Mouse (Mus musculus) spleen, adult 18-20 months (tissue): ENCODE results near the gene Utp14b.

Experiments used
- DNase-seq, 2 experiments: peaks; one replicate each; pipeline ENCODE4 v3.0.0; 2022; ENCODE audit warnings: mixed read lengths in 2 of 2

Gene Utp14b

DNA sequence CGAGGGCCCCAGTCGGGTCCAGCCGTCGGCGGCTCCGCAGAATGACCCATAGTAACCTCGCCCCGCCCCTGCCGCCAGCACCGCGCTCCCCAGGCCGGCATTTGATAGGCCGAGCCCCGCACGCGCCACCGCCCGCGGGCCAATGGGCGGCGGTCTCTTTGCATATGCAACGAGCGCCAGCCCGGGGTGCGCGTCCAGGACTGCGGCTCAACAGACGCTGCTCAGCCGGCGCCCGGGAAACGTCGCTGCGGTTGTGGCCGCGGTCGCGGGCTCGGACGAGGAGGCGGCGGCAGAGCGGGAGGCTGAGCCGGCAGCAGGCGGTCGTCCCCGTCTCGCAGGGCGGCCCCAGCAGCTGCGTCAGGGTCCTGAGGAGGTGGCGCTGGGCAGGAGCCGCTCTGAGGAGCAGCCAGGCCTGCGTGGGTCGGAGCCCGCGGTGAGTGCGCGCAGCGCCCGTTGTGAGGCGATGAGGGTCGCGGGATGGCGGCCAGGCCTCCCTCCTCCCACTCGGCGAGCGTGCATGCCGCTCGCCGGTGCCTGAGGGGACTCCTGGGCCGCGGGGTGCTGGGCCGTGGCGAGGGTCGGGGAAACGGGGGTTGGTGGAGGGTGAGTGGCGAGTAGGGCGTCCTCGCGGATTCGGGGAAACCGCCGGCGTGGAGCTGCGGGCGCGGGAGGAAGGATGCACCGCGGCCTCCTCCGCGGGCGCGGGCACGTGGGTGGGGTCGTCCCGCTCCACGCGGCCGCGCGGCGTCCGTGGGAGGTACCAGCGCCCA lies at the start of gene Utp14b, which contains the start of gene Acsl3:
Utp14b (plus strand) TSS at position 368 of the 770 bp plus-strand sequence.
Acsl3 (plus strand) TSS at position 155 of the 770 bp plus-strand sequence.
- DNase-seq, result peak; percentile 92 to 95

DNA sequence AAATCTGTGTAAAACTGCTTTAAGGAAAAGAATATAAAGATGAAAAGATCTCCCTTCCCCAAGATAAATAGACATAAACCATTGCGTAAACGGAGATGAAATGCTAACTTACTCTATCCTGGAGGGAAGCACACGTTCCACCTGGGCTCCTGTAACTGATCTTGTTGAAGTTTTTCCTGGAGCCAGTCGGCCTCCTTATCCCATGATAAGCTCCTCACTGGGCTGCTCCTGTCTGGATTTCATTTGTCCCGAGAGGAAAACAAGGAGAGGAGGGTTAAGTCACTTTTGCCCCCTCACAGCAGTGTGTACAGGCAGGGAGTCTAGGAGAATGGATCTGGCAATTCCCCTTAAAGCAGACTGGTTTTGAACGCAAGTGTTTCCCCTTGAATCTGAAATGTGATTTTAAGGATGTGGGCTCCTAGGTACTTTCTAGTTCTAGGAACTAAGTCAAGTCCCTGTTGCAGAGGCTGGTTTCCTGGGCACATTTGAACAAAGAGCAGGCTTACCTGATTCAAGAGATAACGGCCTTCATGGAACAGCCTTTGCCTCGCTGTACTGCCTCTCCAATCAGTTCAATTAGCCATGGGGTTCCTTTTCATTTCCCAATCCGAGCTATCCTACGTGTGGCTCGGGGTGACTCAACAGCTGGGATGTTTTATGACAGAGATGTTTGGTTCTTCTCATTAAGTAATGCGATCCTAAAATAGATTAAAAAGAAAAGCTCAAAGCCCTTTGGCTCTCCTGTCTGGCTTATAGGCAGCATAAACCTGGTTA lies 48.5 kb upstream of the Utp14b start:
- DNase-seq, result no peak

DNA sequence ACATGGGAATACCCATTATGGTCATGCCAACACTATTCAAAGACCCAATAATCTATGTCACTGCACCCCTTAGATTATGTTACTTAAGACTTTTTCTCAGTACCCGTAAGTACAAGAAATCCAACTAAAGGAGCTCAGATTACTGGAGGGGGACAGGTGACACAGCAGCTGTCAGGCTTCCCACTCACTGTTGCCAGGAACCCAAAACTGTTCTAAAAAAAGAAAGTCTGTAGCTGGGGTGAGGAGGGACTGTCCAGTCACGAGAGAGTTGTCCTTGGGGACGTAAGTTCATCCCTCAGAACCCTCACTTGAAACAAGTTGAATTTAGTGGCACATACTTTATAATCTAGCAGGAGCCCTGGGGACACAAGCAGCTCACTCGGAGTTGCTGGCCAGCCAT lies 46.8 kb upstream of the Utp14b start:
- no peak for DNase-seq

DNA sequence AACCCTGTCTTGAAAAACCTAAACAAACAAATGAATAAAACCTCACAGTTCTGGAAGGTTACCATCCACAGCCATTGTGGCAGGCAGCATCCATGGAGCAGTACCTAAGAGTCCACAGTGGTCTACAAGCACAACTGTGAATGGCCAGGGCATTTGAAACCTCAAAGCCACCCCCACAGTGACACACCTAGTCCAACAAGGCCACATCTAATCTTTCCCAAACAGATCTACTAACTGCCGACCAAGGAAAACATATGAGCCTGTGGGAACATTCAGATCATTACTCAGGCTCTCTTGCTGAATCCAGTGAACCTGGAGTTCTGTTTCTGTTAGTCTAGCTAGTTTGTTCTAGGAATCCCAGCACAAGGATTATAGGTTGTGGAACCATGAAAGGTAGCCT lies 44.9 kb upstream of the Utp14b start:
- no peak for DNase-seq

DNA sequence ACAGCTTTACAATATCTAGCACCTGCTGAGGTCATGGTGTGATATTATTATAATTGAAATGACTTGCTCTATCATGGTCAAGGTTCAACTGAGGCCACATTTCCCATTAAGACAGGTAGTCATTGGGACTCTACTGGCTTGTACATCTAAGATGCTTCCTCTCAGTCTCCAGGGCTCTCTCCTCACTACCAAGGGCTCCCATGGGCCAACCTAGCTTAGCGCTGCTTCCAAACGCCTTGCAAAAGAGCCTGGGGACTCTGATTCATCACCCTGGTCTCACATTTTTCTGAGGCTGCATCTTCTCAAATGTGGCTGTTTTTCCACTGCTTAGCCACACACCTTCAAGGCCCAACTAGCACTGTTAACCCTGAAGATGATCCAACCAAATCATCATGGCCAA lies 33.5 kb upstream of the Utp14b start:
- DNase-seq, result no peak

DNA sequence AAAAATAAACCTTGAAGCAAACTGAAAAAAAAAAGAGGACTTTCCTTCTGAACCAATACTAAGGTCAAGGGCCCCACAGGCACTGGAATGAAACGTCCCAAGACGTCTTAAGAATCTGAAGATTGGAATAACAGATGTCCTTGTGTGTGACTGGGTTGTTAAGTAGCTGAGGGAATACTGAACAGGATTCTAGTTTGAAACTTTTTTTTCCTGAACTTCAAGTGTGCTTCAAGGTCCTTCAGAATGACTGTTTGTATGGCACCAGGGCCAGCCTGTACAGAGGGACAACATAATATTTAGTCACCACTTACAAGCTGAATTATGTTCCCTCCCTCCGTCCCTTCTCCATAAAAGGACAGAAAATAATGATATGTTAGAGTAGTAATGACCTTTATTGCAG lies 23.4 kb upstream of the Utp14b start:
- no peak for DNase-seq

DNA sequence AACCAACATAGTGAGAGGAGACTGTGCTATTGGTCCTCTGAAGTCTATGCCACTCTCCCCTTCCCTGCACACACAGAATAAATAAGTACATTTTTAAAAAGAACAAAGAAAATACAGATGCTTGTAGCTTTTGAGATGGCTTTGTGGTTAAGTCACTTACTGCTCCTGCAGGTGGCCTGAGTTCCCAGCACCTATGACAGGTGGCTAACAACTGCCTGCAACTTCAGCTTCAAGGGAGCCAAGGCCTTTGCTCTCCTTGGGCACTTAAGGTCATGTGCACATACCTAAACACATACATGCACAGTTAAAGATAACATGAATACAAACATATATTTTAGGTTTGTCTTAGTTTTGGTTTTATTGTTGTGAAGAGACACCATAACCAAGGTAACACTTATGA lies 17.0 kb upstream of the Utp14b start:
- no peak for DNase-seq

GRCm38 (mm10) chr1:78641791-78642190 lies 16.0 kb upstream of the Utp14b start:
- DNase-seq, result no peak

- no peak for DNase-seq
Measured at GRCm38 (mm10) chr1:78642197-78642596, 15.6 kb upstream of the Utp14b start.

- DNase-seq, result no peak
Measured at GRCm38 (mm10) chr1:78647317-78647885, 10.4 kb upstream of the Utp14b start.

GRCm38 (mm10) chr1:78649269-78650061 lies 8.4 kb upstream of the Utp14b start:
- no peak for DNase-seq

- no peak for DNase-seq
Measured at GRCm38 (mm10) chr1:78656472-78656871, 1.4 kb upstream of the Utp14b start.

DNA sequence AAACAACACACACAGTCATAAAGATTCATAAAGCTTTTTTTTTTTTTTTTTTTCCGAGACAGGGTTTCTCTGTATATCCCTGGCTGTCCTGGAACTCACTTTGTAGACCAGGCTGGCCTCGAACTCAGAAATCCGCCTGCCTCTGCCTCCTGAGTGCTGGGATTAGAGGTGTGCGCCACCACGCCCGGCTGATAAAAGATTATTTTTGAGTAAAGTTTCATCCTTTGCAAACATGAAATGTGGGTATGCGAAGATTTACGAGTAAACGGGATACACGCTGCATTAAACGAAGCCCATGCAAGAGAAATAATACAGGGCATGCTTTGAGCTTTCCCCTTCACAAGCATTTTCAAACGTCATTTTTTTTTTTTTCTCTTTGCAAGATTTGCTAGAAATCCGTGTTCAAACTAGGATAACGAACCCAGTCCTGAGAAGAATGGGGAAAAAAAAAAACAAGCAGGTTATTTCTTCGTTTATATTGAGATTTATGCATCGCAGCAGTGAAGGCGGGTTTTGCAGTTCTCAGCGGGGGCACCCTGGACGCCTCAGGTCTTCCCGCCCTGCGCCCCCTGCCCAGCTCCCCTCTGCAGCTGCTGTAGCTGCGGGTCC lies 713 bp upstream of the Utp14b start:
- DNase-seq, result no peak

DNA sequence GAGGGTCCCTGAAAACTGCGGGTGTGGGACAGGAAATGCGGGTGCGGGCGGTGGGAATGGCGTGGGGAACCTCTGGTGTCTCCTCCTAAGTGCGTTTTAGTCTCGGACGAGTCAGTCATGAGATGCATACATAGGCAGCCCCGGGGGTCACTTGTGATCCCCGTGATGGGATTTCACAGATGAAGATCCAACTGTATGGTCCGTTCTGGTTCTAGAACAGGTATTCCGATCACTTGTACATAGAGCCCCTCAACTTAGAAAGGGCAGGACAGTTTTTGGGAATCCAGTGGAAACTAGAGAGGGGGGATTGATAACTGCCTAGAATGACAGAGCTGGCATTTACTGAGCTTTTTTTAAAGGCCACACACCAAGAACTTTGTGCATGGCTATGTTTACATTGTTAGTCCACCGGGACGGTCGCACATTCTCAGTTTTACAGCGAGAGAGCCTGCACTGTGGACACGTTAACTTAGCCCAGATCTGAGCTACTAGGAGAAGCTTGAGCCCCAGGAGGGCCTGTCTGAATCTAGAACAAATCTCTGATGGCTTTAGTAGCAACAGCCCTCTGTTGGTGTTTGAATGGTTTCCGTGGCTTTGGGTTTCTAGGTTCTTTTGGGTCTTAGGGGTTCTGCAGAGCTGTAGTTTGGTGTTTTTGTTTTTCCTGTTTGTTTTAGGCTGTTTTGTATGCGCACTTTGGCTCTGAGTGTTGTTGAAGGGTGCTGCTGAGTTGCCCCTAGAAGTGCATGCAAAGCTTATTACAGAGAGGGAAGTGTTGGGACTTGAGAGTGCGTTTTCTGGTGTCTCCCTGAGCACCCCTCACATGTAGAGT lies 817 bp downstream of the Utp14b start:
- peak in 1 of 2 experiments; percentile 12 for DNase-seq

DNA sequence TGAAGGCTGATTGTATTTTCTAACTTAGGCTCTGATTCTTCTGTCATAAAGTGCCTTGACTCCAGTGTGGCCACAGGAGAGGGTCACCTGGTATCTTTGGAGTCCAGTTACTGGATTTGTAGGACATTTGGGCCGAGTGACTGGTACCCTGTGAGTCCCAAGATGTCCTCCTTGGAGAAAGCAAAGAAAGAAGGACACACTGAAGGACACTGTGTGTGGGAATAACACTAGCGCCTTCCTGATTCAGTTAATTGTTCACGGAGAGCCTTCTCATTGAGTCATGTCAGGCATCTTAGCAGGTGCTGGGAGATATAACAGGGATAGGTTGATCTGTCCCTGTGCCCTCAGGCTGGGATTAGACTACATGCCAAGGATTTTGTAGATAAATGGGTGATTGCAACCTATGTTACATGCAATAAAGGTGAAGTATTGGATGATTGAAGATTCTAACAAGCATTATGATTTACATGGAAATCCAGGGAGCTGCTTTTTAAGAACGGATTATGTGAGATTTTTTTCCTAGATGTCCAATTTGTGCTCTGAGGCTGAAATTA lies 1.5 kb downstream of the Utp14b start:
- no peak for DNase-seq

- DNase-seq, result no peak
Measured at GRCm38 (mm10) chr1:78664326-78664725, 6.5 kb downstream of the Utp14b start.

DNA sequence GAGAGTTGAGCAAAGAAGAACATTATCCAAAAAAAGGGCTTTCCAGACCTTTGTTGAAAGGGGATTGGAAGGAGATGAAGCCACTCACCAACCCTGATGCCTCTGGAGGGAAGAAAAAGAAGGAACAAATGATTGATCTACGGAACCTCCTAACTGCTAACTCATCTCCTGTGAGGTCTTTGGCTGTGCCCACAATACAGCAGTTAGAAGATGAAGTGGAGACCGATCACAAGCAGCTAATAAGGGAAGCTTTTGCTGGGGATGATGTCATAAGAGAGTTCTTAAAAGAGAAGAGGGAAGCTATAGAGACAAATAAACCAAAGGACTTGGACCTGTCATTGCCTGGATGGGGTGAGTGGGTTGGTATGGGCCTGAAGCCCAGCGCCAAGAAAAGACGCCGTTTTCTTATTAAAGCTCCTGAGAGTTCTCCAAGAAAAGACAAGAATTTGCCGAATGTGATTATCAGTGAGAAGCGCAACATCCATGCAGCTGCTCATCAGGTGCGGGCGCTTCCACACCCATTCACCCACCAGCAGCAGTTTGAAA lies 8.2 kb downstream of the Utp14b start:
- no peak for DNase-seq

- no peak for DNase-seq
Measured at GRCm38 (mm10) chr1:78666585-78666984, 8.7 kb downstream of the Utp14b start.

DNA sequence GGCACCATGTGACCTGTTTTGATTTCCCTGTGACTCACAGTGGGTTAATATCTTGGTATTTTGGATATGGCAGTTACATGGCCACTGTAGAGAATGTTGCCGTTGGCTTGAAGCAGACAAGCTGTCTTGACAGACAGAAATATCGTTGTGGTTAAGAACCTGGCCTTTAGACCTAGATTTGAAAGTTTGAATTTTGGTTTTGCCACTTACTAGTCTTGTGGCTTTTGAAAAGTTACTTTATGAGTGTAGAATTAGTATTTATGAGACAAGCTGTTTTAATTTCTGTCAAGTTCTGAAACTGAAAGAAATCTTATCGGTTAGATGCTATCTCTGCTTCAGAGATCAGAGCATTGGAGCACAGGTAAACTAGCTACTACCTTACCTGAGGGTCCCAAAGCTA lies 24.5 kb downstream of the Utp14b start:
- no peak for DNase-seq

- DNase-seq, result no peak
Measured at GRCm38 (mm10) chr1:78684128-78684527, 26.3 kb downstream of the Utp14b start.

DNA sequence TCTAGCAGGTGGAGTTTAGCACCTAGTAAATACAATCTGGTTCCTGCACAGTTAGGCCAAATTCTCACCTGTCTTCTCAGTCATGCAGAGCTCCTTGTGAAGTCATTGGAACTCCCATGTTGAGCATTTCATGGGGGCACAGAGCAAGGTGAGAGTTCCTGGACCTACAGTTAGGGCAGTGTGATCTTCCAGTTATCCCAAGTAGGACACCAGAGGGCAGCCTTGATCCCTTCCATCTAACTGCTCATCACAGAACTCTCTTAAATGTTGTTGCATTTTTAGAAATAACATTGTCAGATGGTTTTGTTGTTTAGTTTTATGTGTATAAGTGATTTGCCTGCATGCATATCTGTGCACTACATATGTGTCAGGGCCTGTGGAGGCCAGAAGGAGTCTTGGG lies 29.0 kb downstream of the Utp14b start:
- no peak for DNase-seq
